Comparison of ENCODE assay signal across 10 mouse cellular contexts in genomic region chr7:35920194-35920609, GRCm38 (mm10).
A peak's percentile ranks its signal among the peaks of the same experiment; 100 is the strongest.
DNase-seq lines count a peak whose midpoint lies in the region; ATAC-seq and TF ChIP-seq lines count a peak whose summit lies in the region.
"Had no signal": no experiment of that assay in that cellular context is flagged by ENCODE, and none has a peak within 500 bp of the region (broad histone marks: within the 10 kb centered on the region; RNA-seq: fewer than 3 reads in every experiment).

No protein-coding gene starts in this region.

- H3ac ChIP-seq in myocyte (ENCODE audit: control insufficient read depth, insufficient read length), result no peak overlapping the region

- H3K36me3 ChIP-seq in heart, embryonic 14.5 days (ENCODE audit: control insufficient read depth, insufficient read depth, low read length), result no peaks in the 10 kb centered on the region
- no peaks in the 10 kb centered on the region for H3K36me3 ChIP-seq in myocyte (ENCODE audit: control insufficient read depth, insufficient read depth)

- H3K9me3 ChIP-seq in heart, embryonic 14.5 days (ENCODE audit: control insufficient read depth, low read length), result no peaks in the 10 kb centered on the region

- 73% methylated on average over 11 of the region's 11 CpGs for WGBS in heart, embryonic 14.5 days

- peaks cover 12% of the 10 kb centered on the region for H3K27me3 ChIP-seq in heart, embryonic 14.5 days (ENCODE audit: control insufficient read depth, insufficient read depth, low read length)
- H3K27me3 ChIP-seq in myocyte (ENCODE audit: control insufficient read depth, insufficient read depth, insufficient read length), result no peaks in the 10 kb centered on the region

- no peak for TF ChIP-seq POLR2A in myocyte (IDR thresholded peaks at IDR 0.05; ENCODE audit: insufficient read length, low read depth)

- peak; percentile 42; the same call in 1 of the 2 replicates for ATAC-seq in heart, embryonic 14.5 days (ENCODE audit: insufficient number of reproducible peaks, insufficient read depth, low FRiP score, low read depth)
- ATAC-seq in frontal cortex, adult (ENCODE audit: low TSS enrichment), result no peak
- ATAC-seq in erythroid progenitor cell, adult 5-6 weeks (replicated peaks; ENCODE audit: low FRiP score, poor library complexity, severe bottlenecking), result no peak

- H3K4me3 ChIP-seq in heart, embryonic 14.5 days (ENCODE audit: control insufficient read depth in 1 of 2, insufficient read depth in 1 of 2, low read depth in 1 of 2, low read length in 2 of 2), result no peak overlapping the region
- H3K4me3 ChIP-seq in myocyte, result no peak overlapping the region
- H3K4me3 ChIP-seq: left cerebral cortex, adult 2 months had no signal

- DNase-seq in cerebellum, postnatal 14 days, result peak; percentile 77 to 84
- no peak for DNase-seq in cerebellum, adult 9-10 months
- DNase-seq in ovary, postnatal 36 days (ENCODE audit: low spot score), result peak; percentile 11
- DNase-seq in ovary, adult 18-20 months (ENCODE audit: low spot score), result no peak
- DNase-seq: thymus, postnatal 25 days had no signal

- H3K4me2 ChIP-seq in heart, embryonic 14.5 days (ENCODE audit: low read length), result no peak overlapping the region
- H3K4me2 ChIP-seq in myocyte (ENCODE audit: low read depth), result peak overlapping the region; percentile 25

- H3K79me2 ChIP-seq in myocyte (ENCODE audit: control insufficient read depth, insufficient read depth), result no peaks in the 10 kb centered on the region

- H3K27ac ChIP-seq in heart, embryonic 14.5 days (replicated peaks in 1 of 2; ENCODE audit: control insufficient read depth in 1 of 2, insufficient read depth in 1 of 2, low read depth in 2 of 2, low read length in 2 of 2), result no peak overlapping the region
- H3K27ac ChIP-seq: left cerebral cortex, adult 2 months had no signal

- H3K4me1 ChIP-seq in heart, embryonic 14.5 days (ENCODE audit: control insufficient read depth in 2 of 2, insufficient read depth in 2 of 2, low read length in 2 of 2), result peaks cover 3 to 4% of the 10 kb centered on the region in 2 experiments; a peak in 2 of 4 replicates

- no peak overlapping the region for H3K9ac ChIP-seq in heart, embryonic 14.5 days (ENCODE audit: low read length)

TF ChIP-seq in myocyte, 11 proteins besides CTCF, POLR2A, EP300 and RAD21:
- TF ChIP-seq MAX (IDR thresholded peaks at IDR 0.05; ENCODE audit: low read depth), result no peak
- TF ChIP-seq POLR2AphosphoS2 (IDR thresholded peaks at IDR 0.05; ENCODE audit: insufficient read length, low read depth), result no peak
- no peak for TF ChIP-seq TCF12 (IDR thresholded peaks at IDR 0.05; ENCODE audit: insufficient read depth, poor library complexity, severe bottlenecking)
- TF ChIP-seq CEBPB (IDR thresholded peaks at IDR 0.05; ENCODE audit: insufficient read depth, poor library complexity, severe bottlenecking), result no peak
- TF ChIP-seq TCF3 (IDR thresholded peaks at IDR 0.05; ENCODE audit: insufficient read length, low read depth), result no peak
- no peak for TF ChIP-seq REST (IDR thresholded peaks at IDR 0.05; ENCODE audit: insufficient read depth, insufficient read length)
- no peak for TF ChIP-seq USF1 (IDR thresholded peaks at IDR 0.05; ENCODE audit: low read depth)
- TF ChIP-seq E2F4 (IDR thresholded peaks at IDR 0.05; ENCODE audit: insufficient read depth), result no peak
- TF ChIP-seq MYOG (IDR thresholded peaks at IDR 0.05; ENCODE audit: control insufficient read depth in 1 of 3, insufficient read depth in 1 of 3, insufficient read length in 2 of 3, low read depth in 2 of 3), result no peak
- no peak for TF ChIP-seq SRF (IDR thresholded peaks at IDR 0.05; ENCODE audit: control insufficient read depth, insufficient read length, low read depth)
- TF ChIP-seq MYOD1 (IDR thresholded peaks at IDR 0.05; ENCODE audit: control insufficient read depth in 1 of 3, insufficient read length in 2 of 3, low read depth in 2 of 3), result no peak

Comparison
In these comparisons a context has a peak if more than half of its experiments do, and no peak if none do; other contexts are left out.
1. DNase-seq: peak in cerebellum, postnatal 14 days (2 of 2) and ovary, postnatal 36 days (single experiment); none in cerebellum, adult 9-10 months (single experiment) and ovary, adult 18-20 months (single experiment).